Mouse (Mus musculus) left cerebral cortex, adult 9 months (tissue): ENCODE data around the gene Cpt1a.

ENCODE experiments used
- DNase-seq, 2 experiments: peaks; one replicate each; pipeline ENCODE4 v3.0.0; 2022; ENCODE audit warnings: low spot score in 2 of 2

Cpt1a gene

GRCm38 (mm10) chr19:3324931-3325711 is 3.0 kb downstream of the Cpt1a start:
- peak in 1 of 2 experiments; percentile 69 for DNase-seq

DNA sequence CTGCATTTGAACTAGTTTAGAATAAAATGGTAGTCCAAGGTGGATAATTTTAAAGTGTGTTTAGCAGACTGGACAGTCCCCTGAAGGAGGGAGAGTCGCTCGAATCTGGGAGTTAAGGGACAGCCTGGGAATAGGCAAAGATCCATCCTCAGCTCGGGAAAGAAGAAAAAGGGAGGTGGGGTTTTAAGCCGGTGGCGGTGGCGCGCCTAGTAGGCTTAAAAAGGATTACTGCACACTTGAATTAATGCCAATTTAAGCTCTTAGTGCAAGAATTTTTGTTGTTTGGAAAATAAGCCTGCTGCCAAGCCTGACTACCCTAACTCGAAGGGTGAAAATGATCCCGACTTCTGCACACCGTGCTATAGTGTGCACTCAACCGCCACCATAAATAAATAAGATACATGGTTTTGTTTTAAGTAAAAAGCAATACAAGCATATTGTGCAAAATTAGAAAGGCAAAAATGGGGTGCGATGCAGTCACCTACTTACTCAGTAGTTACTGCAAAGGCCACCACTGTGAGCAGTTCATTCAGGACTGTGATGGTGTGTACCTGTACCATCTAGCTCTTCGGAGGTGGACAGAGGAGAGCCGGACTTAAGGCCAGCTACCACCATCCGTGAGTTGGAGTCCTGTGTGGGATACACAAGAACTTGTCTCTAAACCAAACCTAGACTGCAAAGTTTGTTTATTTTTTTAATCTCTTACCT is 3.8 kb downstream of the Cpt1a start:
- no peak for DNase-seq

- no peak for DNase-seq
These were observed 4.4 kb downstream of the Cpt1a start for GRCm38 (mm10) chr19:3326479-3327047.

DNA sequence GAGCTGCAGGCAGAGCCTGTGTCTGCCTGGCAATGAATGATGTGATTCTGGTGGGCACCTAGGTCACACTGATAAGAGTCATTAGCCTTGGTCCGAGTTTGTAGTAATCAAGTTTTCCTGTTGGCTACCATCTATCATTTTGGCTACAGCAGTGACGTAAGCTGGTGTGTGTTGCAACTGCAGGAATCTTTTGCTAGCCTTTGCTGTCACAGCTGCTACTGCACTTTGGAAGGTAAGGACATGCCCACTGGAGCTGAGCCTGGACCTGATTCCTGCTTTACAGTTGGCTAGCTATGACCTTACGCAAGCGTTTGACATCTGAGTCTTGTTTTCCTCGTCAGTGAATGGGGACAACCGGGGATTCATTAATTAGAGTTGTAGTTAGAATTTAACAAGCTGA is 11.1 kb downstream of the Cpt1a start:
- DNase-seq: no peak

GRCm38 (mm10) chr19:3333694-3334515 is 11.8 kb downstream of the Cpt1a start:
- DNase-seq: no peak

DNA sequence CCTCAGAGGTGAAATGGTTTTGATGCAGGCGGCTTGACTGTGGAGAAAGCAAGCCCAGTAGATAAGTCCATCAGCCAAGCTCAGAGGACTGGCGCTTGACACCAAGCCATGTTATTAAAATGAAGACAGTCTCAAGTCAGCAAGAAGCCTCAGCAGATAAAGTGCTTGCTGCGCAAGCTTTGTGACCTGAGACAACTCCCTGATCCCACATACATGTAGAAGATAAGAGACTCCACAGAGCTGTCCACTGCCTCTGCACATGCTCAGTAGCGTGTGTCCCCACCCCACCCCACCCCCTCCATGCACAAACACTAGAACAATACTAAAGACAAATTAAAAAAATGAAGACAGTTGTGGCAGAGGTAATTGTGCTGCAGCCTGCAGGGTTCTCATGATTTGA is 12.4 kb downstream of the Cpt1a start:
- DNase-seq: no peak

DNA sequence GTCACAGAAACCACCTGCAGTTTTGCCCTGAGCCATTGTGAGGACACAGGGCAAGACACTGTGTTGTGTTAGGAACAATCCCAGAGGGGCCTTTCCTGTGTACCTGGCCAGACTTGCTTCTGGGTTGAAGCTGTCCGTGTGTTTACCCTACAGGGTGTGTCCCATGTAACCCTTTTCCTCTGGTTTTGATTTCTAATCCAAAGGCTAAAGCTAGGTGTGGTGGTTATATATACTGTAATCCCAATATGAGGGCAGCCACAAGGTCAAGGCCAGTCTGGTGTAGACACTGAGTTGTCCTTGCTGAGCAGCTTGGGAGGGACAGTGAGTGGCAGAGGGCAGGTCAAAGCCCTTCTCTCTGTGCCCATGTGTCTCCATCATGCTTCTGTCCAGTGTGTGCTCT is 13.8 kb downstream of the Cpt1a start:
- no peak for DNase-seq

GRCm38 (mm10) chr19:3336485-3337255 is 14.5 kb downstream of the Cpt1a start:
- no peak for DNase-seq

GRCm38 (mm10) chr19:3339187-3339586 is 17.1 kb downstream of the Cpt1a start:
- DNase-seq: no peak

- DNase-seq: peak in 1 of 2 experiments; percentile 48
These were observed 18.9 kb downstream of the Cpt1a start for GRCm38 (mm10) chr19:3341021-3341420.

DNA sequence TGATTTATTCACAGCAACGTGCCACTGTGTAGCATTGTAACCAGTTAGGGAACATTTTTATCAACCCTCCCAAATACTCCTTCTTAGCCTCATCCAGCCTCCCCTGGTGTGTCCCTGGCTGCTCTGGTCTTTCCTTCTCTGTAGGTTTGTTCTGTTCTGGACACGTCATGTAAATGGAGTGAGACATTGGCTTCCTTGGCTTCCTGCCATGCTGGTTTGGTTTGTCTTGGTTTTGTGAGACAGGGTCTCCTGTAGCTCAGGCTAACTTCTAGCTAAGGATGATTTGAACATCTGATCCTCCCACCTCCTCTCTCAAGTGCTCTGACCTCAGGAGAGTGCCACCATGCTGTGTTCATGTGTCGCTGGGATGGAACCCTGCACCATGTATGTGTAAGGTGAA is 21.8 kb downstream of the Cpt1a start:
- DNase-seq: no peak

GRCm38 (mm10) chr19:3344636-3345544 is 22.8 kb downstream of the Cpt1a start:
- no peak for DNase-seq

GRCm38 (mm10) chr19:3347784-3348183 is 25.6 kb downstream of the Cpt1a start:
- DNase-seq: no peak

GRCm38 (mm10) chr19:3353415-3354111 is 31.4 kb downstream of the Cpt1a start:
- DNase-seq: no peak

DNA sequence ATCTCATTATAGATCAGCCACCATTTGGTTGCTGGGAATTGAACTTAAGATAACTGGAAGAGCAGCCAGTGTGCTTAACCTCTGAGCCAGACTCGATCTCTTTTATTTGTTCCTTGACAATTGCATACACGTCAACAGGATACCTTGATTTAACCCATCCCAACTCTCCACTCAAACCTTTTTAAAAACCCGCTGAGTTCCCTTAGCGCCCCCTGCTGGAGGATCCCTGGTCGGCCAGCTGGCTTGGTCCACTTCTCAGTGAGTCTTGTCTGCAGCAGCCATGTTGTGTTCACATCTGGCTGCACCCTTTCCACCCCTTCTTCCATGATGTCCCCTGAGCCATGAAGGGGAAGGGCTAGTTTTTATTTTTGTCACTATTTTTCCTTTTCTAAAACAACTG is 33.0 kb downstream of the Cpt1a start:
- DNase-seq: no peak

DNA sequence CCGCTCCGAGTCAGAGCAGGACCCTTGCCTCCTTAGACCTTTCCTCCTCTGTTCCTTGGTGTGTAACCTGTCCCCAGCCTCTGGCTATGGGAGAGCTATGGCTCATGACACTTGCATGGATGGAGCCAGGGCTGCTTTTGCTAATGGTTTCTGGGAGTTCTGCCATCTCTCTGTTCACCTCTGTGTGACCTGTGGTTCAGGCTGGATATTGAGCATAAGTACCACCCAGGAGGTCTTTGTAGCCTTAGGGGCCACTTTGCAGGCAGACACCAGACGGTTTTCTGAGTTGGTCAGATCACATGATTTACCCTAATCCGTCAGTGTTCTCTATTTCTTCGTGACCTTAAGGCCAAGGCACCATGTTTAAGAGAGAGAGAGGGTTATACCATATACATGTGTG is 34.4 kb downstream of the Cpt1a start:
- no peak for DNase-seq

DNA sequence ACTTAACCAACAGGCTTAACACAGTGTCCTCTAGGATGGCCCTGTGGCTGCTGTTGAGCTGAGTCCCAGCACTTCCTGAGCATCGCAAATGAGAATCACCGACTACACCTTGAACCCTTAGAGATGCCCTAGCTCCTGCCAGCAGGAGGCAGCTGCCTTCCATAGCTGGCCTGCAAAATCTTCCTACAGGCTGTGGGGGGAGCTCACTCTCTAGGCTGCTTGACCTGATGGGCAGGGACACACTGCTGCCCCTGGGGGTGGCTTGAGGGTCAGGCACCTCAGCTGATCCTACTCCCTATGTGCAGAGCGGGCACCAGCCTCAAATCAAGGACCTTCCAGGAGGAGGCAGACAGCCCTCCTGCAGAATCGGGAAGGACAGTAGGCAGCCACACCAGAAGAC is 35.5 kb downstream of the Cpt1a start:
- DNase-seq: no peak

DNA sequence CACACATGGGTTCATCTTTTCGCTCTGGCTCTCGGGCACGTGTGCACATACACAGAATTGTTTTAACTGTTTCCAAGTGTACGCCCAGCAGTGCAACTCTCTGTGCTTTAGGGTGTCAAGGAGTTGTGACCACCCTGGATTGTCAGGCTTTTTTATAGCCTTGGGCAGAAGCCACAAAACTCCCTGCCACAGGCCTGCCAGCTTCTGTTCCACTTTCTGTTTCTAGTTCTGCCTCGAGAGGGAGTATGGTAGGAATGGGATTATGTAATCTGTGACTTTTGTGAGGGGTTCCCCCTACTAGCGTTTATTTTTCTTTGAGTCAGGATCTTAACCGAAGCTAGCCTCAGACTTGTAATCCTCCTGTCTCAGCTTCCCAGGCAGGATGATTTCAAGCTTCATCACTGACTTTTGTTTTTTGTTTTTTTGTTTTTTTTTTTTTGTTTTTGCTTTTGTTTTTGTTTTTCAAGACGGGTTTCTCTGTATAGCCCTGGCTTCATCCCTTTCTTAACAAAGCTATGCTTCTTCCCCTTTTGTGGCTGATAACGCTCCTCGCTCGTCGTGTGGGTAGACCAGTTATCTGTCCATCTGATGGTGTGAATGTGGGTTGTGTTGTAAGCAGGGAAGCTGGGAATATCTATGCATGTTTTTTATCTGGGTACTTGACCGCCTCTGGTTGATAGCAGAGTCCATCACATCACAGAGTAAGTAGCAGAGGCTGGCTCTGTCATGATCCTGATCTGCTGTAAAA is 37.9 kb downstream of the Cpt1a start:
- DNase-seq: no peak

DNA sequence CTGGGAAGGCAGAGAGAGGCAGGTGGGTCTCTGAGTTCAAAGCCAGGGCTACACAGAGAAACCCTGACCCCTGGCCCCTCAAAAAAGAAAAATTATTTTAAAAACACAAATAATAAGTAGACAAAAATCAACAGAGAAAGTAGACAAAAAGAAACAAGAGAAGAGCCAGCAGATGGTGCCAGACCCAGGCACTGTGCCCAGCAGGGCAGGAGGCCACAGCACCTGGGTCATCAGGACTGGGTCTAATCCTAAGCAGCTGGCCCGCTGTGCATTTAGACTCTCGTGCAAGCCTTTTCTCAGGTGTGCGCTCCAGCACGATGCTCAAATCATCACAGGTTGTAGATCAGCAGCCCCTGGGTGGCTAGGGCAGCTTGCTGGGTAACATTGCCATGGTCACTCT is 41.4 kb downstream of the Cpt1a start:
- DNase-seq: no peak
